Mouse (Mus musculus) neural tube, embryonic 11.5 days (tissue): ENCODE measurements at regions not wholly inside any gene's neighbourhood (a gene's known extent, or its start where the extent isn't known, plus 50 kb on each side); places are given as distances from the start of the nearest gene placed in this dataset.

Experiments
- ATAC-seq: fragments of 200-750 bp; cut with Nextera tagmentation; 2 replicates; pipeline ENCODE4 v1.8.0; 2017; ENCODE audit warnings: moderate number of reproducible peaks, mild to moderate bottlenecking, moderate TSS enrichment, moderate library complexity; ENCODE audit not compliant: insufficient read depth, low FRiP score, low TSS enrichment
- DNase-seq: peaks from one replicate; pipeline ENCODE4 v3.0.0-alpha.2; 2015; ENCODE audit warnings: low spot score
- H3K27ac ChIP-seq: fragments of 300-500 bp; sonication (generic); 2 replicates; pipeline ENCODE4 v1.5.1; 2014; ENCODE audit warnings: low read depth, mild to moderate bottlenecking, low read length
- H3K27me3 ChIP-seq: fragments of 300-500 bp; sonication (generic); 2 replicates; pipeline ENCODE4 v1.6.1; 2014; ENCODE audit warnings: mild to moderate bottlenecking, low read length, mixed read lengths; ENCODE audit not compliant: control insufficient read depth, insufficient read depth
- H3K36me3 ChIP-seq: fragments of 300-500 bp; sonication (generic); 2 replicates; pipeline ENCODE4 v1.6.1; 2014; ENCODE audit warnings: mild to moderate bottlenecking, low read length, moderate library complexity, mixed read lengths; ENCODE audit not compliant: control insufficient read depth, insufficient read depth
- H3K4me1 ChIP-seq: fragments of 300-500 bp; sonication (generic); 2 replicates; pipeline ENCODE4 v1.6.1; 2014; ENCODE audit warnings: low read length, mixed read lengths; ENCODE audit not compliant: control insufficient read depth, insufficient read depth
- H3K4me2 ChIP-seq: fragments of 300-500 bp; sonication (generic); 2 replicates; pipeline ENCODE4 v1.6.1; 2014; ENCODE audit warnings: low read depth, mild to moderate bottlenecking, moderate library complexity
- H3K4me3 ChIP-seq: fragments of 300-500 bp; sonication (generic); 2 replicates; pipeline ENCODE4 v1.5.1; 2014; ENCODE audit warnings: low read depth, low read length
- H3K9ac ChIP-seq: fragments of 300-500 bp; sonication (generic); 2 replicates; pipeline ENCODE4 v1.6.1; 2014; ENCODE audit warnings: mild to moderate bottlenecking, low read length
- H3K9me3 ChIP-seq: fragments of 300-500 bp; sonication (generic); 2 replicates; pipeline ENCODE4 v1.6.1; 2016; ENCODE audit warnings: low read length; ENCODE audit not compliant: control insufficient read depth
- WGBS: fragments of 180-500 bp; shearing (Covaris S2); extraction: QIAGEN DNeasy Blood & Tissue Kit; methylation state at CpG from one replicate; pipeline ENCODE4 v1.1.7; 2014; 5-methylcytosine and 5-hydroxymethylcytosine counted together

DNA sequence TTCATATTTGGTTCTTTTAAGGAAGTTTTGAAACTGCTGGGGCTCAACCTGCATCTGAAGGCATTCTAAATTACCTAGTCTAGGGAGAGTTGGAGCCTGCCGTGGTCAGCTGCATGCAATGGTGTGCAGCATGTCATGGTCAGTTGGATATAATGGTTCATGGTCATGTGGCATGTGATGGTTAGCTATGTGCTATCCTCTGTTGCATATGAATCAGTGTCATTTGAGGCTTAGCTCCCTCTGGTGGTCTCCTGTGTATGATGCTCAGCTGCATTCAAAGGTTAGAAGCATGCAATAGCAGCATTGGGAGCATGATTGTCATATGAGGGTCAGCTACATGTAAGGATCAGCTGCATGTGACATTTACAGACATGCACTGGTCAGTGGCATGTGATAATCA is 1894.0 kb upstream of the Lrrc6 start:
- Histone ChIP-seq H3K4me1 (no peaks in the 10 kb centered on the region), H3K27me3 (no peaks in the 10 kb centered on the region), H3K9me3 (no peaks in the 10 kb centered on the region), H3K36me3 (no peaks in the 10 kb centered on the region), H3K9ac (no peak overlapping the region), H3K27ac (no peak overlapping the region), H3K4me3 (no peak overlapping the region), H3K4me2 (no peak overlapping the region)
- DNase-seq (no peak), ATAC-seq (no peak)
- WGBS = 73% methylated on average over 1 of the region's 1 CpGs

DNA sequence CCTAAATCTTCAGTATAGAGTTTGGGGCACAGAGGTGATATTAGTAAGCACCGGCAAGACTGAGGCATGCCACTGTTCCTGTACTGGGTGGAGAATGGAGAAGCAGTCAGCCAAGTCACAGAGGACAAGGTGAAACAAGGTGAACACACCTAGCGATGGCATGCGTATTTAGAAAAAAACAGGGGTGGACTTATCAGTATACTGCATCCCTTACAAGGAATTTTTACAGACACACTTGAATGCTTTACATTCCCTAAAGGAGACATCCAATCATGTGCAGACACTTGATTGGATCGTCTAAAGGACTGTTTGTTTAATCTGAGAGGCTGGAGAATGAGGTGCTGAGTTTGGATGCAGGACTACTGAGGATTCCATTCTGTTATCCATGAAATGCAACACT is 1893.4 kb upstream of the Lrrc6 start:
- H3K9me3 ChIP-seq = no peaks in the 10 kb centered on the region
- no peak overlapping the region for H3K27ac ChIP-seq
- no peaks in the 10 kb centered on the region for H3K27me3 ChIP-seq
- H3K4me3 ChIP-seq = no peak overlapping the region
- DNase-seq (no peak), ATAC-seq (no peak)
- no peaks in the 10 kb centered on the region for H3K4me1 ChIP-seq
- H3K4me2 ChIP-seq = no peak overlapping the region
- no peak overlapping the region for H3K9ac ChIP-seq
- 86% methylated on average over 4 of the region's 4 CpGs for WGBS
- H3K36me3 ChIP-seq = no peaks in the 10 kb centered on the region

- no peaks in the 10 kb centered on the region for H3K27me3 ChIP-seq
- H3K9me3 ChIP-seq = no peaks in the 10 kb centered on the region
- ATAC-seq (no peak), DNase-seq (no peak)
- 56% methylated on average over 1 of the region's 1 CpGs for WGBS
- no peak overlapping the region for H3K4me2 ChIP-seq
- no peak overlapping the region for H3K9ac ChIP-seq
- no peaks in the 10 kb centered on the region for H3K4me1 ChIP-seq
- H3K27ac ChIP-seq = no peak overlapping the region
- H3K36me3 ChIP-seq = no peaks in the 10 kb centered on the region
- H3K4me3 ChIP-seq = no peak overlapping the region
Observed at GRCm38 (mm10) chr15:68391737-68392136, 1891.0 kb upstream of the Lrrc6 start.

GRCm38 (mm10) chr15:68389855-68390254 is 1889.1 kb upstream of the Lrrc6 start:
- Histone ChIP-seq H3K4me2 (no peak overlapping the region), H3K27ac (no peak overlapping the region), H3K4me3 (no peak overlapping the region), H3K9me3 (no peaks in the 10 kb centered on the region), H3K4me1 (no peaks in the 10 kb centered on the region), H3K27me3 (no peaks in the 10 kb centered on the region), H3K9ac (no peak overlapping the region), H3K36me3 (no peaks in the 10 kb centered on the region)
- WGBS = 84% methylated on average over 5 of the region's 5 CpGs
- no peak for DNase-seq
- no peak for ATAC-seq

- H3K4me1 ChIP-seq = no peaks in the 10 kb centered on the region
- H3K27me3 ChIP-seq = no peaks in the 10 kb centered on the region
- H3K4me2 ChIP-seq = no peak overlapping the region
- no peak overlapping the region for H3K27ac ChIP-seq
- no peaks in the 10 kb centered on the region for H3K9me3 ChIP-seq
- no peaks in the 10 kb centered on the region for H3K36me3 ChIP-seq
- ATAC-seq (no peak), DNase-seq (no peak)
- H3K4me3 ChIP-seq = no peak overlapping the region
- H3K9ac ChIP-seq = no peak overlapping the region
- 87% methylated on average over 4 of the region's 4 CpGs for WGBS
Observed at GRCm38 (mm10) chr15:68387349-68388065, 1886.8 kb upstream of the Lrrc6 start.

DNA sequence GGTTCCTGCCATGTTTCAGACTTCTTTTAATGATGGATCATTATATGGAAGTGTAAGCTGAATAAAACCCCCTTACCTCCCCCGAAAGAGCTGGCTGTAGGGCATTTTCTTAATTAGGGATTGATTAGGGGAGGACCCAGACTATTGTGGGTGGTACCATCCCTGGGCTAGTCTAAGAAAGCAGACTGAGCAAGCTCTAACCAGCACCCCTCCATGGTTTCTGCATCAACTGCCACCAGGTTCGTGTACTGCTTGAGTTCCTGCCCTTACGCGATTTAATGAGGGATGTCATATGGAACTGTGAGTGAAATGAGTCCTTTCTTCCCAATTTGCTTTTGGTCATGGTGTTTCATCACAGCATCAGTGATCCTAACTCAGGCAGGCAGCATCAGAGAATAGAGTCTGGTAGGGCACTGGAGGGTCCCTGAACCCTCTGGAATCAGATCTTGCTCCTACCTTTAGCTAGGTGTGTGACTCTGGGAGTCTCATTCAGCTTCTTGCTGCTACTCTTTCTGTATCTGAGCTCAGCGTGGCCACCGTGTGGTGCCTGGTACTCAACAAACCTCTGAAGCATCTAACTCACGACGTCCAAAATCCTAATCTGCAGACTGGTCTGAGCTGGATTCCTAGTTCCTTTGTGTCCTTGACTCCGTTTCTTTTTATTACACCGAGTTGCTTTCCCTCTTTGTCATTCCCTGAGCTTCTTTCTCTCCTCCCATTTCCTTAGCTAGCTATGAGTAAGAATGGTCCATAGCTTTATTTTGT is 1884.0 kb upstream of the Lrrc6 start:
- DNase-seq = no peak
- Histone ChIP-seq H3K9me3 (no peaks in the 10 kb centered on the region), H3K36me3 (no peaks in the 10 kb centered on the region), H3K4me2 (no peak overlapping the region), H3K4me3 (no peak overlapping the region), H3K27ac (no peak overlapping the region), H3K27me3 (no peaks in the 10 kb centered on the region), H3K4me1 (no peaks in the 10 kb centered on the region), H3K9ac (no peak overlapping the region)
- ATAC-seq = no peak
- 65% methylated on average over 10 of the region's 10 CpGs for WGBS

GRCm38 (mm10) chr15:68375166-68375565 is 1874.5 kb upstream of the Lrrc6 start:
- 46% methylated on average over 1 of the region's 1 CpGs for WGBS
- H3K4me1 ChIP-seq = no peaks in the 10 kb centered on the region

GRCm38 (mm10) chr15:68366816-68367215 is 1866.1 kb upstream of the Lrrc6 start:
- no peaks in the 10 kb centered on the region for H3K36me3 ChIP-seq
- DNase-seq (no peak), ATAC-seq (no peak)
- H3K9me3 ChIP-seq = no peaks in the 10 kb centered on the region
- WGBS = 85% methylated on average over 3 of the region's 3 CpGs
- no peak overlapping the region for H3K9ac ChIP-seq
- no peak overlapping the region for H3K27ac ChIP-seq
- H3K4me3 ChIP-seq = no peak overlapping the region
- H3K4me1 ChIP-seq = 0 out of 2 replicates have a peak, but pooled peaks cover 1% of the 10 kb centered on the region
- no peaks in the 10 kb centered on the region for H3K27me3 ChIP-seq
- no peak overlapping the region for H3K4me2 ChIP-seq

More at GRCm38 (mm10) chr15:68375166-68375565, 1874.5 kb upstream of the Lrrc6 start:
- DNase-seq (no peak), ATAC-seq (no peak)
- no peaks in the 10 kb centered on the region for H3K27me3 ChIP-seq
- H3K9me3 ChIP-seq = no peaks in the 10 kb centered on the region
- H3K27ac ChIP-seq = no peak overlapping the region
- no peak overlapping the region for H3K9ac ChIP-seq
- no peak overlapping the region for H3K4me3 ChIP-seq
- no peaks in the 10 kb centered on the region for H3K36me3 ChIP-seq
- H3K4me2 ChIP-seq = no peak overlapping the region
